Mouse (Mus musculus): ENCODE measurements around the gene Tnfrsf21. TPM values are rescaled to one million over a fixed set of nuclear protein-coding genes. Genes with fewer than 3 reads are reported as not detected.

Tnfrsf21 gene
- total RNA-seq, 2 experiments from 2014 or later = 16.0 to 20.2 TPM

GRCm38 (mm10) chr17:43074391-43074790, 58.0 kb downstream of the Tnfrsf21 start:
- intact Hi-C loops (cut with DNase I) = loop anchor here (2.0 kb wide), 1 partner anchor 58 kb away; the partner anchor contains the start of gene Tnfrsf21
- DNase-seq = no peak

GRCm38 (mm10) chr17:43075100-43075499, 58.7 kb downstream of the Tnfrsf21 start:
- intact Hi-C loops (cut with DNase I) = loop anchor here (2.0 kb wide), 1 partner anchor 58 kb away; the partner anchor contains the start of gene Tnfrsf21
- DNase-seq = no peak

GRCm38 (mm10) chr17:43075937-43076336, 59.6 kb downstream of the Tnfrsf21 start:
- DNase-seq = no peak
- intact Hi-C loops (cut with DNase I) = loop anchor here (2.0 kb wide), 1 partner anchor 59 kb away; the partner anchor contains the start of gene Tnfrsf21

- intact Hi-C loops (cut with DNase I) = no loop called here
- peak; percentile 79 to 84 for DNase-seq
Observed at GRCm38 (mm10) chr17:43076801-43077493, 60.6 kb downstream of the Tnfrsf21 start.

- intact Hi-C loops (cut with DNase I) = no loop called here
- peak; percentile 16 to 24 for DNase-seq
Observed at GRCm38 (mm10) chr17:43077540-43077939, 61.2 kb downstream of the Tnfrsf21 start.

GRCm38 (mm10) chr17:43081225-43081624, 64.9 kb downstream of the Tnfrsf21 start:
- intact Hi-C loops (cut with DNase I) = loop anchor here (5.0 kb wide), 1 partner anchor 151 kb away; no protein-coding TSS in a partner anchor
- no peak for DNase-seq

- intact Hi-C loops (cut with DNase I) = no loop called here
- DNase-seq = no peak
Observed at GRCm38 (mm10) chr17:43089496-43089895, 73.1 kb downstream of the Tnfrsf21 start.

- DNase-seq = no peak
- intact Hi-C loops (cut with DNase I) = no loop called here
Observed at GRCm38 (mm10) chr17:43090948-43091724, 74.8 kb downstream of the Tnfrsf21 start.

- no peak for DNase-seq
- intact Hi-C loops (cut with DNase I) = no loop called here
Observed at GRCm38 (mm10) chr17:43092280-43092995, 76.1 kb downstream of the Tnfrsf21 start.

- DNase-seq = no peak
- intact Hi-C loops (cut with DNase I) = no loop called here
Observed at GRCm38 (mm10) chr17:43094285-43094684, 77.9 kb downstream of the Tnfrsf21 start.

GRCm38 (mm10) chr17:43097101-43097688, 80.8 kb downstream of the Tnfrsf21 start:
- DNase-seq = no peak

GRCm38 (mm10) chr17:43106108-43106507, 89.8 kb downstream of the Tnfrsf21 start:
- intact Hi-C loops (cut with DNase I) = no loop called here
- no peak for DNase-seq

More at GRCm38 (mm10) chr17:43097101-43097688, 80.8 kb downstream of the Tnfrsf21 start:
- intact Hi-C loops (cut with DNase I) = no loop called here

- no peak for DNase-seq
- intact Hi-C loops (cut with DNase I) = no loop called here
Observed at GRCm38 (mm10) chr17:43107338-43107737, 91.0 kb downstream of the Tnfrsf21 start.

- no peak for DNase-seq
- intact Hi-C loops (cut with DNase I) = no loop called here
Observed at GRCm38 (mm10) chr17:43109501-43109900, 93.1 kb downstream of the Tnfrsf21 start.

- DNase-seq = no peak
- intact Hi-C loops (cut with DNase I) = no loop called here
Observed at GRCm38 (mm10) chr17:43110168-43110885, 94.0 kb downstream of the Tnfrsf21 start.

- intact Hi-C loops (cut with DNase I) = no loop called here
- no peak for DNase-seq
Observed at GRCm38 (mm10) chr17:43113391-43113984, 97.1 kb downstream of the Tnfrsf21 start.

GRCm38 (mm10) chr17:43114086-43114581, 97.8 kb downstream of the Tnfrsf21 start:
- DNase-seq = peak; percentile 14 to 16
- intact Hi-C loops (cut with DNase I) = no loop called here

GRCm38 (mm10) chr17:43114926-43115325, 98.6 kb downstream of the Tnfrsf21 start:
- intact Hi-C loops (cut with DNase I) = no loop called here
- no peak for DNase-seq

- DNase-seq = no peak
- intact Hi-C loops (cut with DNase I) = no loop called here
Observed at GRCm38 (mm10) chr17:43116748-43117147, 100.4 kb downstream of the Tnfrsf21 start.
